Mouse (Mus musculus): ENCODE measurements at regions not wholly inside any gene's neighbourhood (a gene's known extent, or its start where the extent isn't known, plus 50 kb on each side); places are given as distances from the start of the nearest gene placed in this dataset.

DNA sequence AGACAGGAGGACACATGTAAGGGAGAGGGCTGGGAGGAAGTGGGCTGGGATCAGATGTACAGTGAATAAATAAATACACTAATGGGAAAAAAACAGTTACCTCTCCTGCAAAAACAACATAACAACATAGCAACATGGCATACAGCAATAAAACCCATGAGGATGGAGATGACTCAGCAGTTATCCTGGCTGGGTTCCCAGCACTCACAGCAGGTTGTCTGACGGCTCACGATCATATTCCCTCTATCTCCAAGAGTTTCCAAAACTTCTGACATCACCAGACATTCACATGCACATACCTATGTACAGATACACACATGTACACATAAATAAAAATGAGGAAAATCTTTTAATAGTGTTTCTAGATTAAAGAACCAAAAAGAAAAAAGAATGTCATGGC is 103.4 kb upstream of the Zfp804b start:
- TF ChIP-seq TCF12 (IDR thresholded peaks at IDR 0.05; ENCODE audit: low read depth, low read length) (no peak), E2F4 (IDR thresholded peaks at IDR 0.05; ENCODE audit: borderline replicate concordance, low read depth, low read length) (no peak), ZKSCAN1 (IDR thresholded peaks at IDR 0.05; ENCODE audit: low read depth, low read length) (no peak), ZMIZ1 (IDR thresholded peaks at IDR 0.05; ENCODE audit: low read depth, low read length) (no peak), MAZ (IDR thresholded peaks at IDR 0.05; ENCODE audit: low read depth, low read length) (no peak), TBP (IDR thresholded peaks at IDR 0.05; ENCODE audit: low read depth, low read length) (no peak)
- no peak for DNase-seq (ENCODE audit: low read depth, low spot score)
- H3K4me3 ChIP-seq (ENCODE audit: control insufficient read depth in 1 of 2, insufficient read depth in 1 of 2, low read depth in 2 of 2, low read length in 2 of 2) = no peak overlapping the region
- H3K27ac ChIP-seq (ENCODE audit: control insufficient read depth, low read depth, low read length) = no peak overlapping the region
- no peaks in the 10 kb centered on the region for H3K36me3 ChIP-seq (ENCODE audit: control insufficient read depth in 1 of 2, insufficient read depth in 2 of 2, low read length in 2 of 2)
- H3K9me3 ChIP-seq (replicated peaks; ENCODE audit: insufficient read depth, low read length) = no peaks in the 10 kb centered on the region
- H3K27me3 ChIP-seq (ENCODE audit: control insufficient read depth in 1 of 2, insufficient read depth in 2 of 2, low read length in 2 of 2) = no peaks in the 10 kb centered on the region
- no peaks in the 10 kb centered on the region for H3K4me1 ChIP-seq (ENCODE audit: control insufficient read depth in 1 of 2, insufficient read depth in 2 of 2, low read length in 2 of 2)
- H3K79me2 ChIP-seq (ENCODE audit: control insufficient read depth, insufficient read depth, low read length, poor library complexity) = no peaks in the 10 kb centered on the region
- no peak overlapping the region for H3K9ac ChIP-seq (ENCODE audit: control insufficient read depth, low read depth, low read length, poor library complexity, severe bottlenecking)

DNA sequence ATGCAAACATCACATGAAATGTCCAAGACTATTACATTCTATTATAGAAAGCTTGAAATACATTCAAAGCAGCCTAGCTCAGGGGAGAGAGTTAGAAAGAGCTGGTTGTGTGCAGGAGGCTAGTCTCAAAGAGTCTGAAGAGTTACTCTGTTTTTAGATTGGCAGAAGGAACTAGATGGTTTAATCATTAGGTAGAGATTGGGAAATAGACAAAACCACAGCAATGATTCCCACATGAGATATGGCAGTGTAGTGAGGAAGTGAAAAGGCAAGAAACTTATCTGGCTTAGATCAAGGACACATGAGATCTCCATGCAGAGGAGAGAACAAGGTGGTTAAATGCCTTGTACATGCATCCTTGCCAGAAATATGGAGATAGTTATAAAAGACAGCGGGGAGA is 110.3 kb upstream of the Zfp804b start:
- H3K9ac ChIP-seq (ENCODE audit: control insufficient read depth, low read depth, low read length, poor library complexity, severe bottlenecking) = no peak overlapping the region
- H3K36me3 ChIP-seq (ENCODE audit: control insufficient read depth in 1 of 2, insufficient read depth in 2 of 2, low read length in 2 of 2) = no peaks in the 10 kb centered on the region
- no peak overlapping the region for H3K27ac ChIP-seq (ENCODE audit: control insufficient read depth, low read depth, low read length)
- H3K79me2 ChIP-seq (ENCODE audit: control insufficient read depth, insufficient read depth, low read length, poor library complexity) = no peaks in the 10 kb centered on the region
- no peak for DNase-seq (ENCODE audit: low read depth, low spot score)
- H3K9me3 ChIP-seq (replicated peaks; ENCODE audit: insufficient read depth, low read length) = no peaks in the 10 kb centered on the region
- H3K4me1 ChIP-seq (ENCODE audit: control insufficient read depth in 1 of 2, insufficient read depth in 2 of 2, low read length in 2 of 2) = no peaks in the 10 kb centered on the region
- TF ChIP-seq CTCF (IDR thresholded peaks at IDR 0.05 in 2 of 3, conservative IDR thresholded peaks at IDR 0.05 in 1 of 3; ENCODE audit: control insufficient read depth in 1 of 3, insufficient read depth in 1 of 3, low read depth in 2 of 3, low read length in 3 of 3, poor library complexity in 1 of 3, severe bottlenecking in 1 of 3) (no peak), ELF1 (IDR thresholded peaks at IDR 0.05; ENCODE audit: low read depth, low read length) (no peak), NRF1 (IDR thresholded peaks at IDR 0.05; ENCODE audit: insufficient read depth, low read depth, low read length, poor library complexity, severe bottlenecking) (no peak), SMC3 (IDR thresholded peaks at IDR 0.05; ENCODE audit: low read depth, low read length) (no peak), KAT2A (conservative IDR thresholded peaks at IDR 0.05; ENCODE audit: low read depth, low read length) (no peak), NELFE (IDR thresholded peaks at IDR 0.05; ENCODE audit: low read depth, low read length) (no peak), MYB (IDR thresholded peaks at IDR 0.05; ENCODE audit: low read depth, low read length) (no peak), TBP (IDR thresholded peaks at IDR 0.05; ENCODE audit: low read depth, low read length) (no peak), TCF12 (IDR thresholded peaks at IDR 0.05; ENCODE audit: low read depth, low read length) (no peak), MXI1 (IDR thresholded peaks at IDR 0.05; ENCODE audit: low read depth, low read length) (no peak), RAD21 (IDR thresholded peaks at IDR 0.05; ENCODE audit: low read depth, low read length) (no peak), ETS1 (IDR thresholded peaks at IDR 0.05; ENCODE audit: low read depth, low read length) (no peak), MAZ (IDR thresholded peaks at IDR 0.05; ENCODE audit: low read depth, low read length) (no peak), POLR2AphosphoS2 (IDR thresholded peaks at IDR 0.05; ENCODE audit: low read length) (no peak), MAFK (IDR thresholded peaks at IDR 0.05; ENCODE audit: borderline replicate concordance, low read depth, low read length) (no peak), CHD2 (IDR thresholded peaks at IDR 0.05; ENCODE audit: low read length) (no peak), MEF2A (IDR thresholded peaks at IDR 0.05; ENCODE audit: extremely low read depth, insufficient replicate concordance, low read depth, low read length, poor library complexity, severe bottlenecking) (no peak), GATA1 (IDR thresholded peaks at IDR 0.05; ENCODE audit: low read depth, low read length) (no peak), USF1 (IDR thresholded peaks at IDR 0.05; ENCODE audit: low read depth, low read length) (no peak)
- no peaks in the 10 kb centered on the region for H3K27me3 ChIP-seq (ENCODE audit: control insufficient read depth in 1 of 2, insufficient read depth in 2 of 2, low read length in 2 of 2)
- H3K4me3 ChIP-seq (ENCODE audit: control insufficient read depth in 1 of 2, insufficient read depth in 1 of 2, low read depth in 2 of 2, low read length in 2 of 2) = no peak overlapping the region

All from MEL (cell line).